Mouse (Mus musculus) thymus, adult 2 months (tissue): ENCODE results near the gene Creg1.

Source experiments
- CTCF ChIP-seq: fragments of 200-500 bp; IDR thresholded peaks from 2 replicates; pipeline ENCODE4 v1.5.1; 2012; ENCODE audit warnings: mild to moderate bottlenecking, control low read depth, low read length, moderate library complexity, borderline replicate concordance; ENCODE audit not compliant: control insufficient read depth, poor library complexity, insufficient read depth; ENCODE audit errors: extremely low read depth
- POLR2A ChIP-seq: fragments of 200-500 bp; IDR thresholded peaks from 2 replicates; pipeline ENCODE4 v1.6.1; 2012; ENCODE audit warnings: mild to moderate bottlenecking, low read length, control low read depth, moderate library complexity; ENCODE audit not compliant: control insufficient read depth, poor library complexity, insufficient read depth; ENCODE audit errors: extremely low read depth

DNA sequence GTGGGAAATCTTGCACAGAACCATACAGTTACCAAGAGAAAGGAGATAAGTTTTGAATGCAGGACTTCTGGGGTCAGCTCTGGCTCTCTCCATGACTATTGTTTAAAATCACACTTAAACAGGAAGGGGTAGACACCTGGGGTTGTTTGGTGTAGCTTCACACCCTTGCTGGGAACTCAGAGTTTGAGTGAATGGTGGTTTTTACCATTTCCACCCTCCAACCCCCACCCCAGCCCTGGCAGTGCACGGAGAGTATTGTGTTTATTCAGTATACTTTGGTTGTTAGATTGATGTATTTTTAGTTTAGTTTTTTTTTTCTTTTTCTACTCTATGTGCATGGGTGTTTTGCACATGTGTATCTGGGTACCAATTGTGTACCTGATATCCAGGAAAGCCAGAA, 33.4 kb upstream of the Creg1 start:
- no peak for TF ChIP-seq CTCF
- TF ChIP-seq POLR2A: no peak
